Mouse (Mus musculus): ENCODE measurements around the gene Naa38. TPM values are rescaled to one million over a fixed set of nuclear protein-coding genes. Genes with fewer than 3 reads are reported as not detected.
A peak's percentile ranks its signal among the peaks of the same experiment; 100 is the strongest.

Gene Naa38
- total RNA-seq, 2 experiments from 2014 or later: 63.8 to 76.3 TPM

- DNase-seq (ENCODE audit: low spot score in 2 of 2): peak; percentile 20 to 25
Observed at GRCm38 (mm10) chr11:69399201-69400082, 4.2 kb downstream of the Naa38 start.

- DNase-seq (ENCODE audit: low spot score in 2 of 2): peak in 1 of 2 experiments; percentile 16
Observed at GRCm38 (mm10) chr11:69400083-69400850, 5.0 kb downstream of the Naa38 start.

GRCm38 (mm10) chr11:69401210-69401637 is 5.9 kb downstream of the Naa38 start:
- peak; percentile 62 to 84 for DNase-seq (ENCODE audit: low spot score in 2 of 2)

- no peak for DNase-seq (ENCODE audit: low spot score in 2 of 2)
Observed at GRCm38 (mm10) chr11:69401987-69402386, 6.7 kb downstream of the Naa38 start.

- peak in 1 of 2 experiments; percentile 21 for DNase-seq (ENCODE audit: low spot score in 2 of 2)
Observed at GRCm38 (mm10) chr11:69403691-69404594, 8.7 kb downstream of the Naa38 start.

GRCm38 (mm10) chr11:69404595-69405396 is 9.5 kb downstream of the Naa38 start:
- DNase-seq (ENCODE audit: low spot score in 2 of 2): peak in 1 of 2 experiments; percentile 18

GRCm38 (mm10) chr11:69405397-69406200 is 10.3 kb downstream of the Naa38 start:
- DNase-seq (ENCODE audit: low spot score in 2 of 2): peak in 1 of 2 experiments; percentile 18

- DNase-seq (ENCODE audit: low spot score in 2 of 2): no peak
Observed at GRCm38 (mm10) chr11:69406282-69406681, 11.0 kb downstream of the Naa38 start.

- no peak for DNase-seq (ENCODE audit: low spot score in 2 of 2)
Observed at GRCm38 (mm10) chr11:69406867-69407723, 11.8 kb downstream of the Naa38 start.

GRCm38 (mm10) chr11:69407724-69408004 is 12.4 kb downstream of the Naa38 start:
- no peak for DNase-seq (ENCODE audit: low spot score in 2 of 2)

GRCm38 (mm10) chr11:69408541-69409377 is 13.5 kb downstream of the Naa38 start:
- peak; percentile 46 to 74 for DNase-seq (ENCODE audit: low spot score in 2 of 2)

- DNase-seq (ENCODE audit: low spot score in 2 of 2): peak; percentile 72 to 88
Observed at GRCm38 (mm10) chr11:69409378-69410044, 14.2 kb downstream of the Naa38 start.

GRCm38 (mm10) chr11:69410045-69410309 is 14.7 kb downstream of the Naa38 start:
- no peak for DNase-seq (ENCODE audit: low spot score in 2 of 2)

GRCm38 (mm10) chr11:69410310-69411072 is 15.2 kb downstream of the Naa38 start:
- peak; percentile 51 to 66 for DNase-seq (ENCODE audit: low spot score in 2 of 2)

- DNase-seq (ENCODE audit: low spot score in 2 of 2): peak; percentile 92 to 98
Observed at GRCm38 (mm10) chr11:69411073-69411535, 15.8 kb downstream of the Naa38 start.

GRCm38 (mm10) chr11:69411538-69412203 is 16.4 kb downstream of the Naa38 start:
- peak; percentile 67 to 82 for DNase-seq (ENCODE audit: low spot score in 2 of 2)

Measured in gastrocnemius, postnatal 4 days (tissue).